Mouse (Mus musculus): ENCODE results near the gene Pfas.
A peak's percentile ranks its signal among the peaks of the same experiment; 100 is the strongest.
"Not testable (repeated sequence)": the region's sequence is repeated elsewhere in the genome, so short reads cannot be mapped to it uniquely, and the experiment has no call there.

Gene Pfas

DNA sequence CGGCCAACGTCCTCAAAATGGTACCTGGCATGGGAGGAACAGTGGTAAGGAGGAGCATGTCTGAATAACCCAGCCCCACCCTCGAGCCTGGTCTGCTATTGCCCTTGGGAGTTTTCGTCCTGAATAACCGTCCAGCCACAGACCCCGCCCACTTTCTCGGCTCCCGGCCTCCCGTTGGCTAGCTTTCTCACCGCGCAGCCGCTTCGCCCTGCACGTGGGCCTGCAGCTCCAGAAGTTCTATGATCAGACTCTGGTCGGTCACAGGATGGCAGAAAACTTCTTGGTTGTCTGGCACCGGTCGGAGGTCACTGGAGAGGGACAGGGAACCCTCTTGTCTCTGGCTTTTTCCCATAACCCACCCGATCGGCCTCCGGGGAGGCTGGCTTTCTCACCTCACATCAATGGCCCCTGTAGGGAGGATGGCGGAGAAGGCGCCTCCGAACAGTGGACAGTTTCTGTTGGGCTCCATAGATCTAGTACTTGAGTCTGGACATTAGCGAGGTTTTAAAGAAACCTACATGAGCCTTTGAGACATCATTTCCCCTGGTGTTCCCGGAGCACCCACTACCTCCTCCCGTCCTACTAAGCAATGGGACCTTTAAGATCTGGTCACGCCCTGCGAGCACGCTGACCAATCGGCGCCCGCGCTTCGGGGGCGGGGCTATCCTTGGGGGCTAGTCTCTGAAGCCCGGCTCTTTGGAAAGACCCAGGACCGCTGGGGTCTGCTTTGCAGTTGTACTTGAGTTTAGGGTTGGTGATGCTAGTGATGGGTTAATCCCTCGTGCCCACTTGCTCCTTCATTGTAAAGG, 34.8 kb downstream of the Pfas start:
- DNase-seq (ENCODE audit: low read depth in 2 of 2, low spot score in 2 of 2) = peak; percentile 40 to 64

DNA sequence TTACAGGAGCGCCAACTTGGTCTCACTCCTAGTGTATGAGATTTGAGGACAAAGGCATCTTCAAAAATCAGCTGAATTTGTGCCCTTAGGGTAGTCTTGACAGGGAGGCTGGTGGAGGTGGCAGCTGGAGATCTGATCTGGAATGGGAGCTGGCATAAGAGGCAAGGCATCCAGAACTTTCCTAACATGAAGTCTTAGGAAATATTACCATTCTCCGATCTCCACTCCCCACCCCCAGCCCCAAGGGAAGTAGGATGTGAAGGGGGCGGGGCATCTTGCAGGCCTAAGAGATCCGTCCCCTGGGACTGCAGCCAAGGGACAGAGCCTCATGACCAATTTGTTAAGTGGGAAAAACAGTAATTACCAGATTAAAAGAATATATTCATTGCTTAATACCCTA, 38.0 kb downstream of the Pfas start:
- no peak for DNase-seq (ENCODE audit: low read depth in 2 of 2, low spot score in 2 of 2)

DNA sequence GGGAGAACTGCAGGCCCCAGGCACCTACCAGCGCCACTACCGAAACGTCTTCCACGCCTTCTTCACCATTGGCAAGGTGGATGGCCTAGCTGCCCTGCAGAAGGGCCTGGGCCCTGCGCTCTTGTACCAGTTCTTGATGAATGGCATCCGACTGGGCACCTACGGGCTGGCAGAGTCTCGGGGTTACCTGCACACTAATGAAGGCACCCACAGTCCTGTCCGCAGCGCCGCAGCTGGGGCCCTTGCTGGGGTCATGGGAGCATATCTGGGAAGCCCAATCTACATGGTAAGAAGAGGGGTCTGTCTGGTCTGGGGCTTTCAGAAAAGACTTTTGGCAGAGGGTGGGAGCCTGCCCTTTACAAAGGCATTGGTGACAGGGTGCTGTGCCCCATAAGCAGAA, 39.5 kb downstream of the Pfas start:
- no peak for DNase-seq (ENCODE audit: low read depth in 2 of 2, low spot score in 2 of 2)

DNA sequence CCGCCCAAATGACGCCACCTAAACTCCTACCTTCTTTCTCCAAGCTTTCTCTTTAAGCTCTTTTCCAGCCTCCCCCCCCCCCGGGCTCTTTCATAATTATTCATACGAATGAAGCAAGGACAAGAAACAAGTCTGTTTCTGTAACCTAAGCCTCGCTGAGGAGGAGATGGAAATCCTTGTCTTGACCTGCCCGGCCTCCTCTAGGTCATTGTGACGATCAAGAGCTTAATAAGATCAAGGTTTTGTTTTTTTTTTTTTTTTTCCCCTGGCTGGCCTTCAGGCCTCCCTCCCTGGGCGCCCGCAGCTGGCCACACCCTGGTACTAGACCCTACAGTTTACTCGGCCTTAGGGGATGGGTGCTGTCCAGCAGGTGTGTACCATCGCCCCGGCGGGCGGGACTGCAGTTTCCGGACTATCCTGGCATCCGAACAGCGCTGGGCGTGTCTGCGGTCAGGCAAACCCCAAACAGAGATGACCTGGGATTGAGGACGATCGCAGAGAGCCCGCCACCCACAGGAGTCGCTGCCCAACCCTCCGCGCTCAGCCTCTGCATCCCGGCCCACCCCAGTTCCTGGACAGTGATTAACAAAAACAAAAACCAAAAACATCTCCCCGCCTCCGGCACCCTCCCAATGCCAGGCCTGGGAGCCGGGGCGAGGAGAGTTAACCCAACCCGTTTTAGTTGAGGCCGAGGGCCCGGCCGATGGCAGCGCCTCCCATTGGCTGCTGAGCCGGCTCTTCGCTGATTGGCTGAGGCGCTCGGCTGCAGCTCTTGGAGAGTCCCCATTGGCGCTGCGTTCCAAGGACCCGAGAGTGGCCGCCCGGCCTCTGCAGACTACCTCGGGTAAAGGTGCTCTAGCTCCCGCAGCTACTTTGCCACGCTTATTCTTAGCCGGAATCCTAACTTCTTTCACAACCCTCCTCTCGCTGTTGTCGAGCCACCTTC, 40.6 kb downstream of the Pfas start, which contains the start of gene Slc25a35:
Gene Slc25a35 (plus strand): TSS at position 795 of the 946 bp plus-strand sequence.
- DNase-seq (ENCODE audit: low read depth in 2 of 2, low spot score in 2 of 2) = peak; percentile 65 to 68

DNA sequence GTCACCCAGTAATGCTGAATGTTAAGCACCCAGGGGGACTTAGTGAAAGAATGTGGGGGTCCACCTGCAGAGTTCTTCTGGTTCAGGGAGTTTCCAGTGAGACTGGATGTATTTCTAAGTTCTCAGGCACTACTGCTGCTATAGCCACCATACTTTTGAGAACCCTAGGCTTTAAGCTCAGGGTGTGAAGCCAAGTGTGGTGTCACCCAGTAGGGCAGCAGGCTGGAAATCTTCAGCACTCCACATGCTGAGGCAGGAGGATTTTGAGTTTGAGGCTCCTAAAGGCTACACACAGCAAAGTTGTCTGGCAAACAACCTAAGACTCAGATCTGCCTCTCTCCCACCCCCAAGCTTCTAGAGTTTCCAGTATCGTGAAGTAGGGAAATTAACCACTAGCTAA, 41.7 kb downstream of the Pfas start:
- DNase-seq (ENCODE audit: low read depth in 2 of 2, low spot score in 2 of 2) = no peak

DNA sequence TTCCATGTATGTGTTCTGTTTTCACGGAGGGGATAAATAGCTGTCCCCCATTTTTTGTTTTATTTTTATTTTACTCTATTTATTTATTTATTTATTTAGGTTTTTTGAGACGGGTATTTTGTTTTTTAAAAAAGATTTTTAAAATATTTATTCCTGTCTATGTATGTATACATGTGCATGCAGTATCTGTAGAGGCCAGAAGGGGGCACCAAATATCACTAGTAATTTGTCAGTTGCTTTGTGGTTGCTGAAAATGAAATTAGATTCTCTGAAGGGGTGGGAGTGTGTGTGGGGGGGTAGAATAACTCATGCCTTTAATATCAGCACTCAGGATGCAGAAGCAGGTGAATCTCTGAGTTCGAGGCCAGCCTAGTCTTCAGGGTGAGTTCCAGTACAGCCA, 42.4 kb downstream of the Pfas start:
- peak; percentile 69 to 80 for DNase-seq (ENCODE audit: low read depth in 2 of 2, low spot score in 2 of 2)

DNA sequence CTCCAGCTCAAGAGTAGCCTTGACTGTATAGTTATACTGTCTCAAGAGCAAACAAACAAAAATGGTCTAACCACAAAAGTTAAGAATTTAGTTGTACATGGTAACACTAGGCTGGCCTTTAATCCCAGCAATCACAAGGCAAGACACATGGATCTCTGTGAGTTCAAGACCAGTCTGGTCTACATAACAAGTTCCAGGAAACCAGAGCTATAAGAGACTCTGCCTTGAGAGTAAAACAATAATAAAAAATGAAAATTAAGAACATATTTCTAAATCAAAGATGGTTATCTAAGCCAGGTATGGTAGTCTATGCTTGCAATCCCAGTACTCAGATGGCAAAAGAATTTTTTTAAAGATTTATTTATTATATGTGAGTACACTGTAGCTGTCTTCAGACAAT, 43.2 kb downstream of the Pfas start:
- DNase-seq (ENCODE audit: low read depth in 2 of 2, low spot score in 2 of 2) = no peak

DNA sequence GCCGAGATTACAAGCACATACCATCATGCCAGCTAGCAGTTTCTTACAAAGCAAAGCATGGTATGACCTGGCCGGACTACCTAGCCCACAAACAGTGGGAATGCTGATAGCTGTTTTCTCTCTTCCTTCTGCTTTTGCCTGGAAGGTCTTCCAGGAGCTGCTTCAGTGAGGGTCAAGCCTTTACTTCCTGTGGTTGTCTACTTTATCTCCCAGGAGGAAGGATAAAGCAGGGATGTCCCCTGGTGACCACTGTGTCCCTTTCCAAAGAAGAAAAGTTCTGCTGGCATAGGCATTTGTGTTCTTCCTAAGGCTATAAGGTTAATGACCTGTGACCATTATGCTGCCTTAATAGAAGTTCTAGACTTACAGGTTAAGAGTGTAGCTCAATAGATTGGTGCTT, 44.9 kb downstream of the Pfas start:
- no peak for DNase-seq (ENCODE audit: low read depth in 2 of 2, low spot score in 2 of 2)

DNA sequence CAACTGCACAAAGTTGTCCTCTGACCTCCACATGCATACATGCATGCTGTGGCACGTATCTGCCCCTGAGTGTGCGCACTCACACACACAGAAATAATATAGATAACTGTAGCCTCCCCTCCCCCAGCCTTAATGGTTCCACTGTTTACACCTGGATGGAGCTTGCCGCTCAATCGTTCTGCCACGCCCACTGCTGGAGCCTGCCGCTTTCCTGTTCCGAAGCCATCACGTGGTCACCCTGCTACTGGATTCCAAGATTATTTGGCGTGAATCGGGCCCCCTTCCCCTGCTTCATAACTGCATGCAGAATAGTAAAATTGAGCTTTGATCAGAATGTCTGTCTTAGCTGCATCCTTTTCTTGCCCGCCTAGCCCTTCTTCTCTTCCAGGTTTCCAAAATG, 46.1 kb downstream of the Pfas start:
- not testable (repeated sequence) for DNase-seq (ENCODE audit: low read depth in 2 of 2, low spot score in 2 of 2)

DNA sequence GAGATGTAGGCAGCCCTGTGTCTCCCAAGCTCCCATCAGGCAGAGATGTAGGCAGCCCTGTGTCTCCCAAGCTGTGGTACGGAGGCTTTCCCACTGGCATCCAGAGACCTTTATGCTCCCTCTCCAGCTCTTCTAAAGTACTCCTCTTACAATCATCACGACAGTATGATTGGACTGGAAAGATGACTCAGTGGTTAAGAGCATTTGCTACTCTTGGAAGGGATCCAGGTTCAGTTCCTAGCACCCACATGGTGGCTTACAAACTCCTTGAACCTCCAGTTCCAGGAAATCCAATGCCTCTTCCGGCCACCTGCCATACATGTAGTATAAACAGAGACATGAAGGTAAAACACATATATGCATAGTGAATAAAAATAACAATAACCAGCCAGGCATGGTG, 46.7 kb downstream of the Pfas start:
- DNase-seq (ENCODE audit: low read depth in 2 of 2, low spot score in 2 of 2) = no peak

DNA sequence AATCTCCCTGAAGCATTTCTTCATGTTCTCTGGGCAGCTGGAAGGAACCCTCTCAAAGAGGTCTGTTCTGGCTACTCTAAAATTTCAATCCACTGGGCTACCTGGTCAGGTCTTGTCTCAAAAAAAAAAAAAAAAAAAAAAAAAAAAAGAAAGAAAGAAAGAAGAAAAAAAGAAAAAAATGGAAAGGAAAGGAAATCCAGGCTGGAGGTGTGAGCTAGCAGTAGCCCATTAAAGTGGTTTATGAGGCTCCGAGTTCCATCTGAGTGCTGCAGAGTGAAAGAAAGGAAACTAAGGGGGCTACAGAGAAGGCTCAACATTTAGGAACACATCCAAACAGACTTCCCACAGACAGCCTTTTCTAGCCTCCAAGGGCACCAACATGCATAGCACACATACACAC, 50.3 kb downstream of the Pfas start:
- no peak for DNase-seq (ENCODE audit: low read depth in 2 of 2, low spot score in 2 of 2)

DNA sequence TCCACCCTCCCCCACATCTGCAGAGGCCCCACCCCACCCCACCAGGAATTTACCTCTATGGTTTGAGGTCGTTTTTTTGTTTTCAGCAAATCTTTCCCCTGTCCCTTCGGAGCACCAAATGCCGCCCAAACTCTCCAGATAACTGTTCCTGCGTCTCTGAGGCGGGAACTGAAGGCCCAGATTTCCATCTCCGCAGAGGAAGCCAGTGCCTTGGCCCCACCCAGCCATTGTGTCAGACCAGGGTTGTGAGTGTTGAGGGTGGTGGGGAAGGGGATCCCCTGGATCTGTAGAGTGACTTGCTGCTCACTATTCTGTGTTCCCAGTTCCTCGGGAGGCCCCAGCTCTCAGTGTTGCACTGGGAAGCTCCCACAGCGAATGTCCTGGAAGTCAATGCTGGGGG, 51.0 kb downstream of the Pfas start, which contains the start of gene Arhgef15:
Gene Arhgef15 (minus strand): TSS at position 173 of the 400 bp plus-strand sequence.
- no peak for DNase-seq (ENCODE audit: low read depth in 2 of 2, low spot score in 2 of 2)

DNA sequence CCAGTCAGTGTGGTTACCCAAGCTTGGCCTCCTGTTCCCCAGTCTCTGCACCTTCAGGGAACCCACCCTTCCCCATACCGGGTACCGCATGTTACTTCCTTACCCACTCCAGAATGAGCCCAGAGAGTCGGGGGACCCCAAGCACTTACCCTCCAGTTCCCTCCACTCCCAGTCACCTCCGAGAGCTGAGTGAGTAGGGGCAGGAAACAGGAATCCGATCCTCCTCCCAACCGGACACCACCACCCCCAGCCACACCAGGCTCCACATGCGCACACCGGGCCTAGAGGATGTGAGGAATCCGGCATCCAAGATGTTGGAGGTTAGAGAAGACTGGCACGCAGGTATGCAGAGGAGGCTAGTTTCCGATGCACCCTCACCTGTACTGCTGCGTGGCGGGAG, 51.6 kb downstream of the Pfas start:
- DNase-seq (ENCODE audit: low read depth in 2 of 2, low spot score in 2 of 2) = no peak

DNA sequence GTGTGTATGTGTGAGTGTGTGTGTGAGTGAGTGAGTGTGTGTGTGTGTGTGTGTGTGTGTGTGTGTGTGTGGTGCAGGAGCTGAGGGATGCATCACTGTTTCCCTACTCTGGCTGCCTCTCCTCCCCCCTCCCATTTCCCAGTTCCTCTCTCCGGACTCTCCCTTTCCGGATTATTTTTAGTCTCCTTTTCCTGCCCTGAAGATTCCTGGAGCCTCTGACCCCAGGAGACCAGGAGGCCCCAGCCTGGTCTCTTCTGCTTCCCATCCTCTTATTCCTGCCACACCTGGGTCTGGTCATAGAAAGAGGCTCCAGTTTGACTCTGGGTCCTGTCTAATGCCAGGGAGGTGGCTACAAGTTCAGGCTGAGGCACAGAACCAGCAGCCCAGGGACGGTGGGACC, 52.2 kb downstream of the Pfas start:
- no peak for DNase-seq (ENCODE audit: low read depth in 2 of 2, low spot score in 2 of 2)

DNA sequence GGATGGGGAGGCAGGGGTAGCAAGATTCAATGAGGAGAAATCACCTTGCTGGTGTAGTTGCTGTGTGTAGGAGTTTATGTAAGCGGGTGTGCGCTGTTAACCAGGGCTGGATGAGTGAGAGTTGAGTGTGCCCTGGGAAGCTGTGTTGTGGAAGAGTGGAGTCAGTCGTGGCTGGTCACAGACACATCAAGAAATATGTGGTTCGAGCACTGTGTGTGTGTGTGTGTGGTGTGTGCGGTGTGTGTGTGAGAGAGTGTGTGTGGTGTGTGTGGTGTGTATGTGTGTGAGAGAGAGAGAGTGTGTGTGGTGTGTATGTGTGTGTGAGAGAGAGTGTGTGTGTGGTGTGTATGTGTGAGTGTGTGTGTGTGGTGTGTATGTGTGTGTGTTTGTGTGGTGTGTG, 52.8 kb downstream of the Pfas start:
- DNase-seq (ENCODE audit: low read depth in 2 of 2, low spot score in 2 of 2) = no peak

DNA sequence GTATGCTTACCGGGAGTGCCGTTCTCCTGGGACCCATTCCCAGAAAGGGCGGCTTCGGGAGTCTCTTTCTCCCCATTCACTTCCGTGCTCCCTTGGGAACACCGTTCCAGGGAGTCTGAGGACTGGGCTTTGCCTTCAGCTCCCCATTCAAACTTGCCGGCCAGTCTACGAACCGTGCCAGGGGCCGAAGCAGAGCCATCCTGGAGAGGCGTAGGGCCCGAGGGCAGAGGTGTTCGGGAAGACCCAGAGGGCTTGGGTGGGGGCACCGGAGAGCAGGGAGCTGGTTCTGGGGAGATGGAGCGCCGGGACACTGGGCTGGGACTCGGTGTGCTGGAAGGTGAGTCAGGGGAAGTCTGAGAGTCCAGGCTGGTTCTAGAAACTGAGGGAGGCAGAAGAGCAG, 53.9 kb downstream of the Pfas start:
- no peak for DNase-seq (ENCODE audit: low read depth in 2 of 2, low spot score in 2 of 2)

DNA sequence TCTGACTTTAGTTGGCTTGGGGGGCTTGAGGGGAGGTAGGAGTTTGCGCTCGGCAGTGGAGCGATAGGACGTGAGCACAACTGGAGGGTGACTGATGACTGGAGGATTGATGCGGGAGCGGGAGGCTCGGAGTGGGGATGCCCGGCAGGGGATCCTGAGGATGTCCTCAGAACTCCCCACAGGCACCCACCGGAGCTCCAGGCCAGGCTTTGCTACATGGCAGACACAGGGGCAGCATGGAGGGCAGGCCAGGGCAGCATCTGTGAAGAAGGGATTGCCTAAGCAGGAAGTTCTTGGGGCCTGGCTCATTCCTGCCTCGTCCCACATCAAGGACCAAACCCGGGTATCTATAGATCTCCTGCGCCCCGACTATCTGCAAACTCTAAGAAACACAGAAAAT, 54.4 kb downstream of the Pfas start:
- DNase-seq (ENCODE audit: low read depth in 2 of 2, low spot score in 2 of 2) = no peak

DNA sequence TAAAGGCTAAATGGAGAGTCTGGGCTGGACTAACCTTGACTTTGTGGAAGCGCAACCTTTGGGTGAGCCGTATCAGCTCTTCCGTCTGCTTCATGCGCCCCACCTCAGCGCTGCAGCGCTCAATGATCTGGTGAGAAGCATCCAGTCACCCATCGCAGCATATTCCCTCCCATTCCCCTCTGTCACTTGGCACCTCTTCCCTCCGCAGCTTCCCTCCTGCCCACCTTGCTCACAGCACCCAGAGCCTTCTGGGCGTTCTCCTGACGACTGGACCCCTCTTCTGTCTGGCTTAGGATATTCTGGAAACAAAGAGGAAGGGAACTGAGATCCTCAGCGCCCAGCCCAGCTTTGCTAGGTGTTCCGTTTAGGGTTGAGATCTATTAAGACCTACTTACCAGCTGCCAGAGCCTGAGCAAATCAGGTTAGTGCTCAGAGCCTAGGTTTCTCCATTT, 60.7 kb downstream of the Pfas start:
- no peak for DNase-seq (ENCODE audit: low read depth in 2 of 2, low spot score in 2 of 2)

DNA sequence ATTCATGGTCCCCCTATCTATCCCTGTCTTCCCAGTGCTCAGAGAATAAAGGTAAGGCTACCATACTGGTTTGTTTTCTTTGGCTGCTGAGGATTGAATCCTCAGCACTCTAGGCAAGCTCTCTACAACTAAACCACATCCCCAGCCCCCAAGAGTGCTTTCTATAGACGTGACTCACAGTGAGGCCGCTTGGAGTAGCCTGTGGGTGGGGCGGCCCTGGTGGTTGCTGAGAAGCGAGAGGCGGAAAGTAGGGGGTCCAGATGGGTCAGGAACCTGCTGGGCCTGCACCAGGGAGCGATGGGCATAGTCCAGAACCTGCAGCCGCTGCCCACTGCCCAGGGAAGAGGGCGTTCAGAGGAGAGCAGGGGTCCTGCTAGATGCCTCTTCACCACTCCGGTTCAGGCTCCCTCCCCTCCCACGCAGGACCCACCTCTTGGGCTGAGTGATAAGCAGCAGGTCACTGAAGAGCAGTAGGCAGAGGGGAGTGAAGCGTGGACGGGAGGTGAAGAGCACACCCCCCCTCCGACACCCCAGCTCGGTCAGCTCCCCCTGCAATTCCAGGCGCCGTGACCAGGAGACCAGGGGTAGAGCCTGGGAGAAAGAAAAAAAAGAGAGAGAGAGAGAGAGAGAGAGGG, 61.3 kb downstream of the Pfas start:
- DNase-seq (ENCODE audit: low read depth in 2 of 2, low spot score in 2 of 2) = no peak

DNA sequence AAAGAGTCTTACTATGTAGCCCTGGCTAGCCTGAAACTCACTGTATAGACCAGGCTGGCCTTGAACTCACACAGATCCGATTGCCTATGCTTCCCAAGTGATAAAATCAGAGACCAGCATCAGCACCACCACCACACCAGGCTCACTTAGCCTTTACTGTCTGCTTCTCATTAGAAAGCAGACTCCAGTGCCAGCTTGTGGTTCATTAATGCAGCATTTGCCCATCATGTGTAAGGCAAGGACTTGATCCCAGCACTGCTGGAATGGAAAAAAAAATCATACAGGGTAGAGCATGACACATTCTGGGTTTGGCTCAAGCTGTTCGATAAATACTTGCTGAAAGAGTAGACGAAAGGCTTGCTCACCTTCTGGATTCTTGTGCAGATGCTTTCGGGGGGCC, 62.3 kb downstream of the Pfas start:
- DNase-seq (ENCODE audit: low read depth in 2 of 2, low spot score in 2 of 2) = no peak

DNA sequence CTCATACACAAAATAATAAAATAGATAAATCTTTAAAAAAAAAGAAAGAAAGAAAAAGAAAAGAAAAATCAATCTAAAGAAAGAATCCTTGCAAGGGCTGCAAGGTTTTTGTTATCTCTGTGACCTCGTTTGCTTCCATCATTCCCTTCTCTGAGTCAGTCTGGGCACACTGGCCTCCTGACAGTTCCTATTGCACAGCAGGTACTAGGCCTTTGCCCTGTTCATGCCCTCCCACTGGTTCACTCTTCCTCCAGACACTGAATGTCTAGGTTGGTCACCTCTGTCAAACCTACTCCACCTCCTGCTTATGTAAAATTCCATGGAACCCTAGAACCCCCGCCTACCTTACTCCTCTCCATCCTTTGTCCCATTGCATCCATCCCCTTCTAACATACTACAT, 63.0 kb downstream of the Pfas start:
- DNase-seq (ENCODE audit: low read depth in 2 of 2, low spot score in 2 of 2) = no peak

DNA sequence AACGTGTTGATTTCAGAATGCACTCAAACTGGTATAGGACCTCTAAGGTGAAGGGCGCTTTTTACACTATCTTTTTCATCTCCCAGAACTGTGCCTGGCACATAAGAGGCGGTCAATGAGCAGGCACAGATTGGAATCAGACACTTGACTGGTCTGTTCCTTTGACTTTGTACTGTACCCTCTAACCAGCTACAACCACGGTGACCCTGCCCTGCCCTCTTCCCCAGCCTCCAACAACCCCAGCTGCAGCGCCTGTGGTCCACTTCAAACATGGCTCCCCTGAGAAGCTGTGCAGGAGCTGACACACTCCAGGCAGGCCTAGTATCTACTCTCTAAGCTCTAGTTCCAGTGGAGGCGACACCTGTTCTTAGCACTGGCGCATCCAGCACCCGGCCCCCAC, 65.5 kb downstream of the Pfas start:
- no peak for DNase-seq (ENCODE audit: low read depth in 2 of 2, low spot score in 2 of 2)
